In genomic region chr1:34124376-34124775, GRCm38 (mm10) we compare ENCODE assay signal across 24 mouse cellular contexts.
A peak's percentile ranks its signal among the peaks of the same experiment; 100 is the strongest.
DNase-seq lines count a peak whose midpoint lies in the region; ATAC-seq lines count a peak whose summit lies in the region.
"Had no signal": no experiment of that assay in that cellular context is flagged by ENCODE, and none has a peak within 500 bp of the region (broad histone marks: within the 10 kb centered on the region; RNA-seq: fewer than 3 reads in every experiment).

No protein-coding gene starts in this region.

- no peaks in the 10 kb centered on the region for H3K36me3 ChIP-seq in intestine, embryonic 14.5 days (ENCODE audit: control insufficient read depth, insufficient read depth, low read length)
- no peaks in the 10 kb centered on the region for H3K36me3 ChIP-seq in intestine, embryonic 15.5 days
- H3K36me3 ChIP-seq in liver, embryonic 16.5 days (ENCODE audit: control insufficient read depth, insufficient read depth), result no peaks in the 10 kb centered on the region
- H3K36me3 ChIP-seq in liver, embryonic 11.5 days (ENCODE audit: control insufficient read depth, insufficient read depth, low read length), result no peaks in the 10 kb centered on the region
- H3K36me3 ChIP-seq: forebrain, embryonic 12.5 days; hindbrain, embryonic 13.5 days; limb, embryonic 13.5 days; midbrain, embryonic 15.5 days; neural tube, embryonic 15.5 days had no signal

- peaks cover 22% of the 10 kb centered on the region for H3K4me1 ChIP-seq in intestine, embryonic 14.5 days (replicated peaks; ENCODE audit: control insufficient read depth, insufficient read depth, low read length)
- H3K4me1 ChIP-seq in intestine, embryonic 15.5 days (replicated peaks), result no peaks in the 10 kb centered on the region
- H3K4me1 ChIP-seq in liver, embryonic 16.5 days (ENCODE audit: control insufficient read depth, low read depth, low read length), result no peaks in the 10 kb centered on the region; the same call in none of the 2 replicates
- H3K4me1 ChIP-seq in liver, embryonic 11.5 days (replicated peaks; ENCODE audit: control insufficient read depth, insufficient read depth, low read length), result peaks cover 4% of the 10 kb centered on the region; the same call in 1 of the 2 replicates
- H3K4me1 ChIP-seq: midbrain, embryonic 15.5 days had no signal

- H3K27me3 ChIP-seq in intestine, embryonic 14.5 days (replicated peaks; ENCODE audit: control insufficient read depth, insufficient read depth, low read length), result no peaks in the 10 kb centered on the region
- no peaks in the 10 kb centered on the region for H3K27me3 ChIP-seq in intestine, embryonic 15.5 days (replicated peaks)
- no peaks in the 10 kb centered on the region for H3K27me3 ChIP-seq in liver, embryonic 16.5 days (ENCODE audit: control insufficient read depth, insufficient read depth, low read depth, low read length)
- H3K27me3 ChIP-seq in liver, embryonic 11.5 days (replicated peaks; ENCODE audit: control insufficient read depth, insufficient read depth, low read length), result no peaks in the 10 kb centered on the region
- H3K27me3 ChIP-seq: forebrain, embryonic 12.5 days; hindbrain, embryonic 13.5 days; limb, embryonic 13.5 days; midbrain, embryonic 15.5 days; neural tube, embryonic 15.5 days; Patski had no signal

- H3K27ac ChIP-seq in intestine, embryonic 14.5 days (ENCODE audit: low read depth), result no peak overlapping the region
- no peak overlapping the region for H3K27ac ChIP-seq in intestine, embryonic 15.5 days
- H3K27ac ChIP-seq in liver, embryonic 16.5 days (ENCODE audit: low read length), result no peak overlapping the region
- H3K27ac ChIP-seq in liver, embryonic 11.5 days (ENCODE audit: low read depth, low read length), result no peak overlapping the region
- H3K27ac ChIP-seq: forebrain, embryonic 12.5 days; hindbrain, embryonic 13.5 days; limb, embryonic 13.5 days; midbrain, embryonic 15.5 days; neural tube, embryonic 15.5 days; stomach, postnatal 0 days had no signal

- H3K4me2 ChIP-seq in intestine, embryonic 14.5 days (ENCODE audit: low read length), result 0 out of 2 replicates have a peak overlapping the region, but pooled peaks have one; percentile 7
- no peak overlapping the region for H3K4me2 ChIP-seq in intestine, embryonic 15.5 days (replicated peaks)
- peak overlapping the region; percentile 46; the same call in 1 of the 2 replicates for H3K4me2 ChIP-seq in liver, embryonic 16.5 days (ENCODE audit: low read depth, low read length)
- no peak overlapping the region for H3K4me2 ChIP-seq in liver, embryonic 11.5 days
- H3K4me2 ChIP-seq: forebrain, embryonic 12.5 days; hindbrain, embryonic 13.5 days; limb, embryonic 13.5 days; midbrain, embryonic 15.5 days; neural tube, embryonic 15.5 days had no signal

- no peaks in the 10 kb centered on the region for H3K9me3 ChIP-seq in intestine, embryonic 14.5 days (ENCODE audit: control insufficient read depth, low read length)
- H3K9me3 ChIP-seq in intestine, embryonic 15.5 days, result no peaks in the 10 kb centered on the region
- H3K9me3 ChIP-seq in liver, embryonic 16.5 days (replicated peaks; ENCODE audit: control insufficient read depth, low read length), result no peaks in the 10 kb centered on the region
- no peaks in the 10 kb centered on the region for H3K9me3 ChIP-seq in liver, embryonic 11.5 days (ENCODE audit: control insufficient read depth, low read length)
- H3K9me3 ChIP-seq: forebrain, embryonic 12.5 days; hindbrain, embryonic 13.5 days; limb, embryonic 13.5 days; megakaryocyte, embryonic 14.5 days; midbrain, embryonic 15.5 days; neural tube, embryonic 15.5 days had no signal

- peak; percentile 61 for DNase-seq in heart, adult 11 months
- no peak for DNase-seq in heart, adult 18-20 months
- DNase-seq in intestine, embryonic 14.5 days (ENCODE audit: low spot score), result no peak
- no peak for DNase-seq in liver, embryonic 11.5 days (ENCODE audit: low spot score)
- DNase-seq in thymus, postnatal 36 days, result no peak
- DNase-seq: adrenal gland, adult 8-10 months; cerebellum, adult 9-10 months; gastrocnemius, postnatal 10 days; heart, postnatal 10 days; layer of hippocampus, postnatal 36 days; lung, adult 2 months; right cerebral cortex, postnatal 4 days had no signal

- no peak for ATAC-seq in intestine, embryonic 14.5 days (replicated peaks; ENCODE audit: low FRiP score, low TSS enrichment, low read depth)
- ATAC-seq in intestine, embryonic 15.5 days, result no peak
- no peak for ATAC-seq in liver, embryonic 16.5 days (ENCODE audit: low read depth)
- no peak for ATAC-seq in liver, embryonic 11.5 days (replicated peaks; ENCODE audit: low FRiP score)
- ATAC-seq: CD4-positive, CD25-positive, alpha-beta regulatory T cell, adult 4 months; inflammation-experienced regulatory T-cells, adult 6 months; midbrain, embryonic 15.5 days; Patski had no signal

- H3K4me3 ChIP-seq in intestine, embryonic 14.5 days (ENCODE audit: low read depth, low read length), result no peak overlapping the region
- no peak overlapping the region for H3K4me3 ChIP-seq in intestine, embryonic 15.5 days (replicated peaks)
- no peak overlapping the region for H3K4me3 ChIP-seq in liver, embryonic 16.5 days (ENCODE audit: low read depth, low read length)
- H3K4me3 ChIP-seq in liver, embryonic 11.5 days (ENCODE audit: low read depth, low read length), result no peak overlapping the region
- H3K4me3 ChIP-seq: forebrain, embryonic 12.5 days; hindbrain, embryonic 13.5 days; limb, embryonic 13.5 days; midbrain, embryonic 15.5 days; neural tube, embryonic 15.5 days had no signal

- WGBS in intestine, embryonic 14.5 days, result 85% methylated on average over 7 of the region's 7 CpGs
- WGBS in intestine, embryonic 15.5 days, result 80% methylated on average over 7 of the region's 7 CpGs
- WGBS in liver, embryonic 16.5 days (ENCODE audit: insufficient replicate concordance), result 70% methylated on average over 7 of the region's 7 CpGs
- 89% methylated on average over 7 of the region's 7 CpGs for WGBS in liver, embryonic 11.5 days

- no peak overlapping the region for H3K9ac ChIP-seq in intestine, embryonic 14.5 days (ENCODE audit: low read length)
- H3K9ac ChIP-seq in intestine, embryonic 15.5 days, result no peak overlapping the region
- no peak overlapping the region for H3K9ac ChIP-seq in liver, embryonic 16.5 days (ENCODE audit: low read depth, low read length)
- no peak overlapping the region for H3K9ac ChIP-seq in liver, embryonic 11.5 days (ENCODE audit: low read depth, low read length)
- H3K9ac ChIP-seq: forebrain, embryonic 12.5 days; hindbrain, embryonic 13.5 days; limb, embryonic 13.5 days; midbrain, embryonic 15.5 days; neural tube, embryonic 15.5 days had no signal

Comparison
In these comparisons a context has a peak if more than half of its experiments do, and no peak if none do; other contexts are left out.
1. H3K4me2 ChIP-seq: peak in intestine, embryonic 14.5 days (single experiment) and liver, embryonic 16.5 days (single experiment); none in intestine, embryonic 15.5 days (single experiment) and liver, embryonic 11.5 days (single experiment).